Mouse (Mus musculus): ENCODE results near the gene Olfm2. TPM values are rescaled to one million over a fixed set of nuclear protein-coding genes. Genes with fewer than 3 reads are reported as not detected.

Olfm2 gene
- total RNA-seq, 2 experiments from 2014 or later, result 152 TPM

DNA sequence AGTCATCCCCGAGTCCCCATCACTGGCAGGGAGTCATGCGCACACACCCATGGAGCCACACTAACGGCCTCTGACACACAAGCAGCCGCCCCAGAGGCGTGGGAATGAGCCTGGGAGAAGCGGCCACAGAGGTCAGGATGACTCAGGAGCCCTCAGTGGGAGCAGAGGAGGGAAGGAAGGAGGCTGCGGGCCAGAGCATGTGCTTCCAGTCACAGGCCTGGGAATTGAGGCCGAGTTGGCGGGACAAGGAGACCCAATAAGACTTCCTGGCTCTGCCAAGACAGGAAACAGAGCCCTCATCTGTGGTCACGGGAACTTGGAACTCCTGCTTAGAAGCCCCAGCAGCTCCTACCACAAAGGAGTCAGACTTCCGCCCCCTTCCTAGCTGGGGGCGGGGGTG lies 14.7 kb upstream of the Olfm2 start:
- intact Hi-C loops (cut with DNase I), result loop anchor here (2.0 kb wide), 1 partner anchor 34 kb away; no protein-coding TSS in a partner anchor
- H3K27ac ChIP-seq, result no peak overlapping the region
- H3K4me3 ChIP-seq, result no peak overlapping the region
- no peak for DNase-seq (ENCODE audit: extremely low spot score in 1 of 2, low spot score in 2 of 2)
- TF ChIP-seq CTCF (IDR thresholded peaks at IDR 0.05), result no peak

DNA sequence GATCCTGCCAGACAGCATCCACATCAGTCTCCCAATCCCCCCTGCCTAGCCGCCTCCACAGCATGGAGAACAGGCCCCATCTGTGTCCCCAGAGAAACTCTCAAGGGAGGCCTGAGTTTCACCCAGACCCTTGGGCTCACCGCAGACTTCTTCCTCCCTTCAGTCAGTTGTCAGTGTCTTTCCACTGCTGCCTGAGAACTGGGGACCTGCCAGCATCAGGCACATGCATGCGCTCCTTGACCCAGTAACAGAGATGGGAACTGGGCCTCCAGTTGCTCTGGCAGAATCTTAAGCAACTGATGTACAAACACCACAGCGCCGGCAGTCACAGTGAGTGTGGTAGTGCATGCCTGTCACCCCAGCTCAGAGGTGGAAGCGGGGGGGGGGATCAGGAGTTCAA lies 12.7 kb upstream of the Olfm2 start:
- TF ChIP-seq CTCF (IDR thresholded peaks at IDR 0.05), result no peak
- intact Hi-C loops (cut with DNase I), result loop anchor here (5.0 kb wide), 1 partner anchor 292 kb away; no protein-coding TSS in a partner anchor
- DNase-seq (ENCODE audit: extremely low spot score in 1 of 2, low spot score in 2 of 2), result no peak
- Histone ChIP-seq H3K4me3 (no peak overlapping the region), H3K27ac (no peak overlapping the region)

DNA sequence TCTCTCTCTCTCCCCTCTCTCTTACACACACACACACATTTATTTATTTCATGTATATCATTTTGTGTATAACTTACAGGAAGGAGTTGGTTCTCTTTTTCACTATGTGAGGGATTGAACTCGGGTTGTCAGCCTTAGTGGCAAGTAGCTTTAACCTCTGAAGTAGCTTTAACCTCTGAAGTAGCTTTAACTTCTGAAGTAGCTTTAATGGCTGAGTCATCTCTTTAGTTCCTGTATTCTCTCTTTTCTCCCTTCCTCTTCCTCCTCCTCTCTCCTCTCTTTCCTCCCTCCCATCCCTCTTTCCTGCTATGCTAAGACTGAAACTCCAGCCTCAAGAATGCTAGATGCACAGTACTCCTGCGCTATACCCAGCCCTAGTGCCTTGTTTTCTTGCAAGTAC lies 12.1 kb upstream of the Olfm2 start:
- no peak for TF ChIP-seq CTCF (IDR thresholded peaks at IDR 0.05)
- intact Hi-C loops (cut with DNase I), result loop anchor here (5.0 kb wide), 1 partner anchor 291 kb away; no protein-coding TSS in a partner anchor
- Histone ChIP-seq H3K4me3 (no peak overlapping the region), H3K27ac (no peak overlapping the region)
- no peak for DNase-seq (ENCODE audit: extremely low spot score in 1 of 2, low spot score in 2 of 2)

DNA sequence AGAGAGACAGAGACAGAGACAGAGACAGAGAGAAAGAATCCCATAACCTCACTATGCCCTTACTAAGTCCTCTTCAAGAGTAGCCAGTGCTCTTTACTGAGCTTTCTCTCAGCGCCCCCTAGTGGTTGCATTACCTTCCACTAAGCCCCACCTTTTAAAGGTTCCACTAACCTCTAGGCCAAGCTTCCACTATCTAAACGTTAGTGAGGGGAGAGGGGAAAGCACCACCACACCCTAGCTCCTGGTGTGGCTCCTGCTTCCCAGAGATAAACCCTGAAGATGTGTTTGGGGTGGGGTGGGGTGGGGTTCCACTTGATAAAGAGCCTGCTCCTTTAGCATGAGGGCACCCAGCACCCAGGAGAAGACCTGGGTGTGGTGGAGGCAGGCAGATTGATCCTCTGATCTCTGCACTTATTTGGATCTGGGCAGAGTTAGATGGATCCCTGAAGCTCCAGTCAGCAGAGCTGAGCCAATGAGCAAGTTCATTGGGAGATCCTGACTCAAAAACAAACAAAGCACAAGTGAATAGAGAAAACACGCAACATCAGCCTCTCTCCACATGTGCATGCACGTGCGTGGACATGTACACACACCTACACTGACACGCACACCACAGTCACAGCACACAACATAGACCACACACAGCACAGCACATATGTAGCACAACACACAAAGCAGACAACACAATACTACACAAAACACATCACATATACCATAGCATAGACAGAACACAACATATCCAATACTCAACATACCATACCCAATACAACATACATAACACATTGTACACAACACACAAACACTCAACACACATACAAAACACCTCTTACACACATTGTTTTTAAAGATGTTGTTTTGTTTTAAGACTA lies 11.2 kb upstream of the Olfm2 start:
- H3K27ac ChIP-seq, result no peak overlapping the region
- intact Hi-C loops (cut with DNase I), result loop anchor here (5.0 kb wide), 1 partner anchor 290 kb away; no protein-coding TSS in a partner anchor
- peak; percentile 71 for TF ChIP-seq CTCF (IDR thresholded peaks at IDR 0.05)
- peak in 1 of 2 experiments; percentile 46 for DNase-seq (ENCODE audit: extremely low spot score in 1 of 2, low spot score in 2 of 2)
- H3K4me3 ChIP-seq, result no peak overlapping the region

DNA sequence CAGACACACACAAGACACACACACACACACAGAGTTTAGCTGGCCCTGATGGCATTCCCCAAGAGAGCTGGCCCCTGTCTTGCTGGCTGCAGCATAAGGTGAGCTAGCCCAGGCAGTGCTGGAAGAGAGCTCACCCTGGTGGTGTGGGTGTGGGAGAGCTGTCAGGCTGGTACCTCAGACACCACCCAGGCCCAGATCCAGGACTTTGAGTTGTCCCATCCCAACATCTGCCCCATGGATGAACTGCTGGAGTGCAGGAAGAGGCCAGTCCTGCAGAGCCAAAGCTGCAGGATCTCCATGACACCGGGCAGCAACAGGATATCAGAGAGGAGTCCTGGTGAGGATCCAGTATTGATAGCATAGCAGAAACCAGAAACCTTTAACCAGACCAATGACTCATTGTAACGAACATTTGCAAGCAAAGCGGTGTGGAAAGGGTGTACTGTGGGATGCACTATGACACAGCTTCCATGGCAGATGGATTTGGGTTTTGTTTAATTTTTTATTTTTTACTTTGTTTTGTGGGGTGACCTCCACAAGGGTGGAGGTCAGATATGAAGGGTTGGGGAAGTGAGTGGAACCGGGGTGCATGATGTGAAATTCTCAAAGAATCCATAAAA lies 10.0 kb upstream of the Olfm2 start:
- intact Hi-C loops (cut with DNase I), result loop anchor here (5.0 kb wide), 1 partner anchor 289 kb away; no protein-coding TSS in a partner anchor
- no peak for DNase-seq (ENCODE audit: extremely low spot score in 1 of 2, low spot score in 2 of 2)
- Histone ChIP-seq H3K4me3 (no peak overlapping the region), H3K27ac (no peak overlapping the region)
- TF ChIP-seq CTCF (IDR thresholded peaks at IDR 0.05), result no peak

DNA sequence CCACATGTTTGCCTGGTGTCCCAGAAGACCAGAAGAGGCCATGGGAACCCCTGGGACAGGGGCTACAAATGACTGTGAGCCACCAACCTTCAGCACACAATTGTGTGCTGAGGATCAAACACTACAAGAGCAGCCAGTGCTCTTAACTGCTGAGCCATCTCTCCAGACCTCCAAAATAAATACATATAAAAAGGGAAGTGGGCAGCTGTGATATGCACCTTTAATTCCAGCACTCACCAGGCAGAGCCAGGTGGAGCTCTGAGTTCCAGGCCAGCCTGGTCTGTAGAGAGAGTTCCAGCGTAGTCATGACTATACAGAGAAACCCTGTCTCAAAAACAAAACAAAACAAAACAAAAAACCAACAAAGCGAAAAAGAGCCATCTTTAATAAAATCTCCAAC lies 8.2 kb upstream of the Olfm2 start:
- Histone ChIP-seq H3K4me3 (no peak overlapping the region), H3K27ac (no peak overlapping the region)
- intact Hi-C loops (cut with DNase I), result no loop called here
- no peak for TF ChIP-seq CTCF (IDR thresholded peaks at IDR 0.05)
- no peak for DNase-seq (ENCODE audit: extremely low spot score in 1 of 2, low spot score in 2 of 2)

DNA sequence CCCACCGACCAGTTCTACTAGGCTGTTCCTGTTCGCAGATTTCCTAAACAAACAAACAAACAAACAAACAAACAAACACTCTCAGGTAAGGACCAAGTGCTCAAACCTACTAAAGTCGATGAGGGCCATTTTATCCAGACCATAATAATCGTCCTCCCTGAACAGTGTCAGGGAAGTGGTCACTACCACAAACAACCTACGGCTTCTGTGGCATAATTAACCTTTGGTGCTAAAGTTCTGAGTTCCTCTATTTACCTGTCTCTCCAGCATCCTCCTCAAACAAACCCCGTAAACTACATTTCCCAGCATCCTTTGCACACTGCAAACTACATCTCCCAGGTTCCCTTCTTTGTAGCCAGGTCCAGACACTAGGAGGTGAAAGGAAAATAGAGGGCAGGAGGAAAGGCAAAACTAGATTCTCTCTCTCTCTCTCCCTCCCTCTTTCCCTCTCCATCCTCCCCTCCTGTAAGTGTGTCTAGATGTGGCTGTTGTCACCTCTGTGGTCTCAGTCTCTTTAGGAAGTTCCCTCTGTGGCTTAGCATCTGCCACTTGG lies 5.4 kb upstream of the Olfm2 start:
- intact Hi-C loops (cut with DNase I), result no loop called here
- Histone ChIP-seq H3K4me3 (no peak overlapping the region), H3K27ac (no peak overlapping the region)
- TF ChIP-seq CTCF (IDR thresholded peaks at IDR 0.05), result no peak; the same call in 1 of the 2 replicates
- DNase-seq (ENCODE audit: extremely low spot score in 1 of 2, low spot score in 2 of 2), result no peak

DNA sequence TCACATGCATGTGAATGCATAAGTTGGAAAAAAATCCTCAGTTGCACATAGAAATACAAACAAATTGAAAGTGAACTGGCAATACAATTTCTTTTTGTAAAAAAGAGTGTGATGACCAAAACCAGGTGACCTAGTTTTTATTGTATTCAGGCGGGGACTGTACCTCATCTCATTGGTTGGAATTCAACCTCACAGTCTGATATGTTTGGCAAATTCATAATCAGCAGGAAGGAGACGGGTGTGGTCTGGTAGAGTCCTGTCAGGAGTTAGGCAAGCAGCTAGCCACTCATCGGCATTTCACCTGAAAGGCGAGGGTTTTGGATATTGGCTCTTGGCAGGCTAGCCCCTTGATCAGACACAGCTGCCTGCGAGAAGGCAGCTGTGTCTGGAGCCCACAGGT lies 3.1 kb upstream of the Olfm2 start:
- Histone ChIP-seq H3K27ac (no peak overlapping the region), H3K4me3 (no peak overlapping the region)
- intact Hi-C loops (cut with DNase I), result no loop called here
- no peak for TF ChIP-seq CTCF (IDR thresholded peaks at IDR 0.05)
- DNase-seq (ENCODE audit: extremely low spot score in 1 of 2, low spot score in 2 of 2), result no peak

DNA sequence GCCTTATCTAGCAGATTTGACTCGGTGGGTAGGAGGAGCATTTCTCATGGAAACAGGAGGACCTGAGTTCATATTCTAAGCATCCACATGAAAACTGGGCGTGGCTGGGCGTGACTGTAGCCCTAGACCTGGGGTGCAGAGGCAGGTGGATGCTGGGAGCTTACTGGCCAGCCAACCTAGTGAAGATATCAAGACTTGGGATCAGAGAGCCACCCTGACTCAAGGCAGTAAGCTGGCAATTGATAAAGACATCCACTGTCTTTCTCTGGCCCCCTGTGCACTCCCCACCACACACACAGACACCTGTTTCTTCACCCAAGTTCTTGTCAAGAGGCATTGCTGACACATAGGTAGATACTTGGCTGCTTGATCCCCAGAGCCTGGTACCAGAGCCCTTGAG lies 2.4 kb upstream of the Olfm2 start:
- Histone ChIP-seq H3K4me3 (no peak overlapping the region), H3K27ac (no peak overlapping the region)
- DNase-seq (ENCODE audit: extremely low spot score in 1 of 2, low spot score in 2 of 2), result no peak
- intact Hi-C loops (cut with DNase I), result no loop called here
- no peak for TF ChIP-seq CTCF (IDR thresholded peaks at IDR 0.05)

DNA sequence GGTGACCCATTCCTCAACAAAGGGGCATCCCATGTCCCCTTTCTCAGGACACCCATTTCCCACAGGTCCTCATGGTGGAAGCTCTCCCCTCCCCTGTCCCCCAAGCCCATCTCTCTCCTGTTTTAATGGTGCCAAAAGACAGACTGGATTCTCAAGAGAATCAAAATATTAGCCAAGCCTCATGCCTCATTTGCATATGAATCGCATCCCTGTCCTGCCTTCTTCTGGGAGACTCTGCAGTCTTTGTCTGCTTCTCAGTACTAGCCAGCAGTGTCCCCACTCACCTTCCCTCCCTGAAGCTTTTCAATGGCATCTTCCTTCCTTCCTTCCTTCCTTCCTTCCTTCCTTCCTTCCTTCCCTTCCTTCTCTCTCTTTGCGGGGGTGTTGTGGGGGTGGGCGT lies 1.5 kb upstream of the Olfm2 start:
- no peak overlapping the region for H3K4me3 ChIP-seq
- TF ChIP-seq CTCF (IDR thresholded peaks at IDR 0.05), result no peak
- H3K27ac ChIP-seq, result no peak overlapping the region
- no peak for DNase-seq (ENCODE audit: extremely low spot score in 1 of 2, low spot score in 2 of 2)
- intact Hi-C loops (cut with DNase I), result no loop called here

DNA sequence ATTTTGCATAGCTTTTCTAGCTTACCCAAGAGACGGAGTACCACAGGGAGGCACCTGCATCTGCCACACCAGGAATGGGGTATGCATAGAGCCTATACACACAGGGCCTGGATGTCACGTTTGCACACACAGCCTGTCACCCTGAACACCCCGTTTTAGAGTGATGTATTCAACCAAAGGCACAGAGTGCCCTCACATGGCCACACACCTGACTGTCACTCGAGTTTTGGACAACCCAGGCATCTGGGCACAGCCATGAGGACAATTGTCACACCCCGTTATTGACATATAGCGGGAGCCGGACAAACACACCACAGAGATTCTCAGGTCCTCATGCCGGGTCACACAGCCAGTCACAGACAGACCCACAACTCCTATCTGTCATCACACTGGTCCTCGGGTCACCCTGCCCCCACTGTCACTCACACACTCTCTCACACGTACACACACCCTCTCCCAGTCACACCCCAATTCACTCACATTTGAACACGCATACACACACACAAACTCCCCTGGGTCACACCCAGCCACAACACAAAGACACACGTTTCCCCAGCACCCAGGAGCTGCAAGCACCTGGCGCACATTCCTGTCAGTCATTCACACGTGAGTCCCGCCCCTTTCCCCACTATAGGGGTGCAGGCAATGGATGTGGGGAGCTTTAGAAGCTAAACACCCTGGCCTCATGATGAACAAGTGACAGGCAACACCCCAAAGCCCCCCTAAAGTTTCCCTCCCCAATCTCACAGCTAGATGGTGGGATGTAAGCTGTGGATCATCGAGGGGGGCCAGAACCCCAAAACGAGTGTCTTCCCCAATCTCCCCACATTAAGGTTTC lies 801 bp downstream of the Olfm2 start:
- DNase-seq (ENCODE audit: extremely low spot score in 1 of 2, low spot score in 2 of 2), result no peak
- TF ChIP-seq CTCF (IDR thresholded peaks at IDR 0.05), result no peak
- Histone ChIP-seq H3K27ac (peak overlapping the region; percentile 50; the same call in 1 of the 2 replicates), H3K4me3 (peak overlapping the region; percentile 54)
- intact Hi-C loops (cut with DNase I), result no loop called here

Measured in left cerebral cortex, adult 2 months (tissue).